9 mouse cellular contexts compared by ENCODE assay signal in the genomic region with DNA sequence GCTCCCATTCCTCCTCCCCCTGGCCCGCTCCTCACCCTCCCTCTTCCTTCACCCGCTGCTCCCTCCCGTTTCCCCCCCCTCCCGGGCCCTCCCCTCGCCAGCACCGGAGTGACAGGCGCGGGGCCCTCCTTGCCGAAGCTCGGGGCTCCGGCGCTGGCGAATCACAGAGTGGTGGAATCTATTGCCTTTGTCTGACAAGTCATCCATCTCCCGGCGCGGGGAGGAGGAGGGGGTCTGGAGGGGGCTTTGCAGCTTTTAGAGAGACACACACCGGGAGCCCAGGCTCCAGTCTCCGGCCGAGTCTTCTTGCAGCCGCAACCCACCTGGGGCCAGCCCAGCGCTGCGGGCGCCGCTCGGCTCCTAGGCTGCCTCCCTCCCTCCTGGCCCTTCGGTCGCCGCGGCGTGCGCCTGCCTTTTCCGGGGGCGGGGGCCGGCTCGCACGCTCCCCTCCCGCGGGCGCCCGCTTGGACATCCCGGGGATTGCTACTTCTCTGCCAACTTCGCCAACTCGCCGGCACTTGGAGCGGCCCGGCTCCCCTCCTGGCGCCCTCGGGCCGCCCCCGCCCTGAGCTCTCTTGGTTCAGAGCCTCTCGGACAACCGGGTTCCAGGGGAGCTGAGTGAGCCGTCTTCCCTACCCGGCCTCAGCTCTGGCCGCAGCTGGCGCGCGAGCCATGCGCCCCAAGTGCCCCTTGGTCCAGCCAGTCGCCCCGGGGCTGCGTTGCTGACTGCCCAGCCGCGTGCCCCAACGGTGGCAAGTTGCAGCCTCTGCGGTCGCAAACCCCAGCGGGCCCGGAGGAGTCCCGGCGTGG. TPM values are rescaled to one million over a fixed set of nuclear protein-coding genes. Genes with fewer than 3 reads are reported as not detected.
DNase-seq lines count a peak whose midpoint lies in the region; ATAC-seq and TF ChIP-seq lines count a peak whose summit lies in the region.
"Had no signal": no experiment of that assay in that cellular context is flagged by ENCODE, and none has a peak within 500 bp of the region (broad histone marks: within the 10 kb centered on the region; RNA-seq: fewer than 3 reads in every experiment).

No protein-coding gene starts in this region.

- under 1% methylated on average over 66 of the region's 71 CpGs for WGBS in heart, embryonic 14.5 days
- 1% methylated on average over 69 of the region's 71 CpGs for WGBS in small intestine, adult 2 months

- peak overlapping the region; percentile 32 to 41 for H3K4me3 ChIP-seq in heart, embryonic 14.5 days (ENCODE audit: control insufficient read depth in 1 of 2, insufficient read depth in 1 of 2, low read depth in 1 of 2, low read length in 2 of 2)
- H3K4me3 ChIP-seq in small intestine, adult 2 months (ENCODE audit: low read depth, low read length): peak overlapping the region; percentile 46
- H3K4me3 ChIP-seq in left cerebral cortex, adult 2 months: no peak overlapping the region

- TF ChIP-seq CTCF in small intestine, adult 2 months (IDR thresholded peaks at IDR 0.05; ENCODE audit: extremely low read depth, insufficient read length, insufficient replicate concordance, low read depth, low read length): no peak
- no peak for TF ChIP-seq CTCF in left cerebral cortex, adult 2 months (IDR thresholded peaks at IDR 0.05)

- DNase-seq in ovary, postnatal 36 days (ENCODE audit: low spot score): peak; percentile 39
- DNase-seq in ovary, adult 18-20 months (ENCODE audit: low spot score): no peak
- peak; percentile 82 to 91 for DNase-seq in kidney, postnatal 4 days
- DNase-seq in MN1 (ENCODE audit: low spot score): no peak
- DNase-seq in left cerebral cortex, adult 2 months (ENCODE audit: extremely low spot score in 1 of 2, low spot score in 2 of 2): no peak
- no peak for DNase-seq in thymus, postnatal 0 days (ENCODE audit: low spot score)

- no peak for ATAC-seq in heart, embryonic 14.5 days (ENCODE audit: insufficient number of reproducible peaks, insufficient read depth, low FRiP score, low read depth)

- peak overlapping the region; percentile 21; the same call in 1 of the 2 replicates for H3K9ac ChIP-seq in heart, embryonic 14.5 days (ENCODE audit: low read length)

- H3K4me2 ChIP-seq in heart, embryonic 14.5 days (ENCODE audit: low read length): peak overlapping the region; percentile 77

- H3K36me3 ChIP-seq in heart, embryonic 14.5 days (ENCODE audit: control insufficient read depth, insufficient read depth, low read length): no peaks in the 10 kb centered on the region
- H3K36me3 ChIP-seq in small intestine, adult 2 months (ENCODE audit: control insufficient read depth, insufficient read depth, low read length): no peaks in the 10 kb centered on the region

- intact Hi-C loops in left cerebral cortex, adult 2 months (cut with DNase I): loop anchor here (5.0 kb wide), 2 partner anchors 401 to 1144 kb away; a partner anchor contains a TSS

- TF ChIP-seq POLR2A in small intestine, adult 2 months (IDR thresholded peaks at IDR 0.05; ENCODE audit: low read depth, low read length): no peak

- no peaks in the 10 kb centered on the region for H3K9me3 ChIP-seq in heart, embryonic 14.5 days (ENCODE audit: control insufficient read depth, low read length)

- no peak overlapping the region for H3K27ac ChIP-seq in heart, embryonic 14.5 days (replicated peaks in 1 of 2; ENCODE audit: control insufficient read depth in 1 of 2, insufficient read depth in 1 of 2, low read depth in 2 of 2, low read length in 2 of 2)
- no peak overlapping the region for H3K27ac ChIP-seq in small intestine, adult 2 months (ENCODE audit: insufficient read depth, low read depth, low read length)
- H3K27ac ChIP-seq in left cerebral cortex, adult 2 months: no peak overlapping the region

- peaks cover 94% of the 10 kb centered on the region for H3K27me3 ChIP-seq in heart, embryonic 14.5 days (ENCODE audit: control insufficient read depth, insufficient read depth, low read length)
- peaks cover 91% of the 10 kb centered on the region for H3K27me3 ChIP-seq in small intestine, adult 2 months (ENCODE audit: control insufficient read depth, insufficient read depth, low read length)

- peaks cover 5 to 24% of the 10 kb centered on the region in 2 experiments; a peak in 3 of 4 replicates for H3K4me1 ChIP-seq in heart, embryonic 14.5 days (ENCODE audit: control insufficient read depth in 2 of 2, insufficient read depth in 2 of 2, low read length in 2 of 2)
- peaks cover 15% of the 10 kb centered on the region for H3K4me1 ChIP-seq in small intestine, adult 2 months (ENCODE audit: control insufficient read depth, insufficient read depth, insufficient read length, low read length)

RNA-seq across cellular contexts. Expression of a gene that starts 0.8 kb away (rescaled TPM):
- polyA plus RNA-seq in heart, embryonic 14.5 days (2014; fragmentation: Nextera tagmentation; extraction: Ambion mirVana): not detected in 2 replicates
- not detected in 2 replicates for polyA plus RNA-seq in small intestine, adult 2 months (2012; rRNA removed)
- total RNA-seq in left cerebral cortex, adult 2 months (2021): under 1 TPM; 0.14 to 0.28 TPM
- 0.04 TPM in 1 of 2 replicates, not detected in the other for polyA plus RNA-seq in thymus, postnatal 0 days (2015; fragmentation: Nextera tagmentation; extraction: Ambion mirVana)
- total RNA-seq: neutrophil, adult 5-6 weeks had no signal

Comparison
In these comparisons a context has a peak if more than half of its experiments do, and no peak if none do; other contexts are left out.
1. DNase-seq: peak in ovary, postnatal 36 days (single experiment) and kidney, postnatal 4 days (2 of 2); none in ovary, adult 18-20 months (single experiment), MN1 (single experiment), left cerebral cortex, adult 2 months (0 of 2) and thymus, postnatal 0 days (single experiment).